Mouse (Mus musculus) stomach, postnatal 0 days (tissue): ENCODE measurements around the gene Ankrd39. TPM values are rescaled to one million over a fixed set of nuclear protein-coding genes. Genes with fewer than 3 reads are reported as not detected.
A peak's percentile ranks its signal among the peaks of the same experiment; 100 is the strongest.

Experiments used
- ATAC-seq: fragments of 200-750 bp; cut with Nextera tagmentation; 2 replicates; pipeline ENCODE4 v1.8.0; 2017; ENCODE audit not compliant: low FRiP score, low TSS enrichment
- DNase-seq: peaks from one replicate; pipeline ENCODE4 v3.0.0-alpha.2; 2016; ENCODE audit warnings: low spot score
- H3K27ac ChIP-seq: fragments of 300-500 bp; sonication (generic); replicated peaks from 2 replicates; pipeline ENCODE4 v1.5.1; 2014; ENCODE audit warnings: mild to moderate bottlenecking, control low read depth
- H3K27me3 ChIP-seq: fragments of 300-500 bp; sonication (generic); 2 replicates; pipeline ENCODE4 v1.6.1; 2014; ENCODE audit warnings: low read length; ENCODE audit not compliant: control insufficient read depth, insufficient read depth
- H3K36me3 ChIP-seq: fragments of 300-500 bp; sonication (generic); 2 replicates; pipeline ENCODE4 v1.6.1; 2014; ENCODE audit warnings: low read length, mixed read lengths; ENCODE audit not compliant: control insufficient read depth, insufficient read depth
- H3K4me1 ChIP-seq: fragments of 300-500 bp; sonication (generic); replicated peaks from 2 replicates; pipeline ENCODE4 v1.6.1; 2014; ENCODE audit warnings: antibody characterized with exemption; ENCODE audit not compliant: control insufficient read depth, insufficient read depth
- H3K4me2 ChIP-seq: fragments of 300-500 bp; sonication (generic); replicated peaks from 2 replicates; pipeline ENCODE4 v1.6.1; 2014; ENCODE audit warnings: low read depth, mild to moderate bottlenecking, control low read depth, moderate library complexity
- H3K4me3 ChIP-seq: fragments of 300-500 bp; sonication (generic); 2 replicates; pipeline ENCODE4 v1.5.1; 2014; ENCODE audit warnings: low read depth, low read length, control low read depth
- H3K9ac ChIP-seq: fragments of 300-500 bp; sonication (generic); 2 replicates; pipeline ENCODE4 v1.6.1; 2014; ENCODE audit warnings: mild to moderate bottlenecking, low read length, control low read depth, mixed read lengths
- H3K9me3 ChIP-seq: fragments of 300-500 bp; sonication (generic); 2 replicates; pipeline ENCODE4 v1.6.1; 2016; ENCODE audit warnings: low read length; ENCODE audit not compliant: control insufficient read depth
- CTCF ChIP-seq: IDR thresholded peaks from 2 replicates; pipeline ENCODE4 v1.5.1; 2016; ENCODE audit warnings: antibody characterized with exemption, low read depth, mild to moderate bottlenecking, moderate library complexity
- EP300 ChIP-seq: optimal IDR thresholded peaks from 2 replicates; pipeline ENCODE3; 2016; ENCODE audit warnings: antibody characterized with exemption
- WGBS: fragments of 180-500 bp; shearing (Covaris S2); extraction: QIAGEN DNeasy Blood & Tissue Kit; methylation state at CpG from one replicate; pipeline ENCODE4 v1.1.7; 2014; 5-methylcytosine and 5-hydroxymethylcytosine counted together
- polyA plus RNA-seq: library from polyadenylated mRNA; unstranded; fragments of >200 nt; fragmentation: Nextera tagmentation; extraction: Ambion mirVana; gene quantifications from 2 replicates; pipeline ENCODE4 v1.2.1, GENCODE M21; 2015

Ankrd39 gene
- polyA plus RNA-seq, 1 experiment from 2014 or later = 19.5 TPM

DNA sequence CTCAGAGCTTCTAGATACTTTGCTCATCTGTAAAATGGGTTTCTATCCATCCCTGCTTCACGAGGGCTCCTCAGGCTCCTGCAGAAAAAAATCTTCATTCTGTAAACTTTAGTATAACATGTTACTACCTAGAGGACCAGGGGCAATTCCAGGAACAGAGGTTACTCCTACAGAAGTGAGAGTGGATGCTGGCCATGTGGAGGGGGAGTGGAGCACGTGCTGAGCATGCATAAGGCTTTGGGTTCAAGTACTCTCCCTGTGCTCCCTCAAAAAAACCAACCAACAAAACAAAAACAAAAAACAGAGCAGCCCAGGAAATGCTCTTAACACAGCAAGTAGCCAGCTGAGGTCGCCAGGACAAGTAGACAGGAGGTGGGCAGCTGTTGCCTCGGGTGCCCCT, 16.4 kb upstream of the Ankrd39 start:
- H3K4me3 ChIP-seq = no peak overlapping the region

DNA sequence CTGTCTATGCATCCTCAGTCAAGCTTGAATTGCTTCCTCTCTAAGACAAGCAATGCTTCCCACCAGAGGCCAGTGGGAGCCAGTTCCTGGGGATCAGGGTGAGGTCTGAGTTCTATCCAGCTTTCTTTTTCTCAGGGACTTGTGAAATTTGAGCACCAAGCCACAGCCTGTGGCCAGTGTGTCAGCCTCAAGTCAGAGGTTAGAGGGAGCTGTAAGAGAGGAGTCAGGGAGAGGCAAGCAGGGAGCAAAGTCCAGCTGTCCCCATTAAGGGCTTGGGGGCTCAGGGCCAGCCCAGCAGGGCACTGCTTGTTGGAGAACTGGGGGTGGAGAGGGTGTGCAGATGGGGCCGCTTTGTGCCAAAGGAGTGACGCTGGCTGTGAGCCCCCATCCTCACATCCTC, 16.0 kb upstream of the Ankrd39 start:
- H3K27me3 ChIP-seq = no peaks in the 10 kb centered on the region
- no peak overlapping the region for H3K27ac ChIP-seq
- no peak overlapping the region for H3K9ac ChIP-seq
- H3K9me3 ChIP-seq = no peaks in the 10 kb centered on the region
- no peaks in the 10 kb centered on the region; the same call in 1 of the 2 replicates for H3K4me1 ChIP-seq
- TF ChIP-seq CTCF (no peak), EP300 (no peak)
- ATAC-seq = no peak
- WGBS = 84% methylated on average over 2 of the region's 2 CpGs
- H3K4me2 ChIP-seq = no peak overlapping the region
- H3K36me3 ChIP-seq = no peaks in the 10 kb centered on the region
- no peak overlapping the region for H3K4me3 ChIP-seq
- no peak for DNase-seq

More for the DNA sequence above, 16.4 kb upstream of the Ankrd39 start:
- Histone ChIP-seq H3K9me3 (no peaks in the 10 kb centered on the region), H3K27ac (no peak overlapping the region), H3K4me2 (no peak overlapping the region), H3K9ac (no peak overlapping the region), H3K4me1 (peaks cover under 1% of the 10 kb centered on the region; the same call in 1 of the 2 replicates), H3K36me3 (no peaks in the 10 kb centered on the region), H3K27me3 (no peaks in the 10 kb centered on the region)
- no peak for ATAC-seq
- no peak for DNase-seq
- TF ChIP-seq EP300 = no peak
- TF ChIP-seq CTCF = no peak
- 78% methylated on average over 4 of the region's 4 CpGs for WGBS

DNA sequence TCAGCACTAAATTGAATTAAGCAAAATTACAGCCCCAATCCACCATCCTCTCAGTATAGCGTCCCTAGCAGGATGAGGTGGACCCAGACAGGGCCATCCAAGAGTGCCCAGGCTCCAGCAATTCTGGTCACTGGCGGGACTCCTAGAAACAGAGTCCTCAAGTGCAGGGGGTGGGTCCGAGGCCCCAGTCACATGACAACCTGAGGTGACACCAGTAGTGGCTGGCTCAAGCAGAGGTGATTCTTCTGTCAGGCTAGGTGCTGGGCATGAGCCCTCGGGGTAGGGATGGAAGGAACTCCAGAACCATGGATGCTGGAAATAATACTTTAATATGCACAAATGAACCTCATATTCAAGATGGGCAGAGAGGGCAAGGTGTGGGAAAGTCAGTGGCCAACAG, 15.1 kb upstream of the Ankrd39 start:
- H3K36me3 ChIP-seq = no peaks in the 10 kb centered on the region
- DNase-seq (no peak), ATAC-seq (no peak)
- H3K4me2 ChIP-seq = no peak overlapping the region
- no peaks in the 10 kb centered on the region for H3K27me3 ChIP-seq
- no peaks in the 10 kb centered on the region for H3K4me1 ChIP-seq
- H3K9me3 ChIP-seq = no peaks in the 10 kb centered on the region
- H3K4me3 ChIP-seq = no peak overlapping the region
- no peak overlapping the region for H3K9ac ChIP-seq
- no peak overlapping the region for H3K27ac ChIP-seq
- TF ChIP-seq CTCF (no peak), EP300 (no peak)
- 82% methylated on average over 4 of the region's 4 CpGs for WGBS

DNA sequence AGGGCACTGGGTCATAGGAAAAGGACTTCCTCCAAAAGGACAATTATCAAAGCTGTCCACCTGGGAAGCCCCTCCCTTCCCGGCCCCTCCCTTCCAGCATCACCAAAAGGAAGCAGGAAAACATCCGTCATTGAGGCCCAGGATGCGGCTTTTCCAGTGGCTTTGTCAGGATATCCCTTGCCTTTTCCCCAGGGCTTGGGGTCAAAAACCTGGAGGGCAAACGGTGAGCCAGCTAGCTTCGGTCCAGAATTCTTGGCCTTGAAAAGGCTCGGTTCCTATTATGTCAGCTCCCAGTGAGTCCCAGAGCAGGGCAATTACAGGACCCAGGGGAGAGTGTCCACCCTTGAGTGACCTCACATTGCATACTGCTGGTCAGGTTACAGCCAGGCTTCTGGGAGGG, 13.7 kb upstream of the Ankrd39 start:
- WGBS = 59% methylated on average over 6 of the region's 6 CpGs
- Histone ChIP-seq H3K9me3 (no peaks in the 10 kb centered on the region), H3K27ac (no peak overlapping the region), H3K4me2 (no peak overlapping the region), H3K36me3 (no peaks in the 10 kb centered on the region), H3K4me1 (peaks cover under 1% of the 10 kb centered on the region), H3K27me3 (no peaks in the 10 kb centered on the region), H3K9ac (no peak overlapping the region), H3K4me3 (no peak overlapping the region)
- no peak for TF ChIP-seq EP300
- TF ChIP-seq CTCF = no peak
- DNase-seq (no peak), ATAC-seq (no peak)

DNA sequence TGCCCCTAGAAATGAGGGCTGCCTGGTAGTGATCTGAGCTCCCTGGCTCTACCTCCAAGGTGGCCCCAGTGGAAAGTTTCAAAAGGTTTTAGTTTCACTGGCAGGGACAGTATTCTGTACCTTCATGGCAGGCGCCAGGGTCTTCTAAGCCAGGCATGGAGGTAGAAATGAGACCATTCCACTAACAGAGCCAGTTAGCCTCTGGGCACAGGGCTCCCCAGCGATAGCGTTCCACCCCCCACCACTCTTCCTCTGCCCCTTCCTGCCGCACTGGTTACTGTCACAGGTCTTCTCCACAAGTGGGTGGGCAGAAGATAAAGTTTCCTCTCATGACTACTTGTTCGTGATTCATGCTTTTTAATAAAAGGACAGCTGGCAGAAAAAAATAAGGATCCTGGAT, 12.6 kb upstream of the Ankrd39 start:
- no peak overlapping the region for H3K9ac ChIP-seq
- H3K4me1 ChIP-seq = peaks cover 8% of the 10 kb centered on the region
- no peaks in the 10 kb centered on the region for H3K27me3 ChIP-seq
- no peak overlapping the region for H3K4me2 ChIP-seq
- TF ChIP-seq EP300 (no peak), CTCF (no peak)
- DNase-seq (no peak), ATAC-seq (no peak)
- H3K36me3 ChIP-seq = no peaks in the 10 kb centered on the region
- no peaks in the 10 kb centered on the region for H3K9me3 ChIP-seq
- H3K27ac ChIP-seq = no peak overlapping the region
- 78% methylated on average over 5 of the region's 5 CpGs for WGBS
- no peak overlapping the region for H3K4me3 ChIP-seq

DNA sequence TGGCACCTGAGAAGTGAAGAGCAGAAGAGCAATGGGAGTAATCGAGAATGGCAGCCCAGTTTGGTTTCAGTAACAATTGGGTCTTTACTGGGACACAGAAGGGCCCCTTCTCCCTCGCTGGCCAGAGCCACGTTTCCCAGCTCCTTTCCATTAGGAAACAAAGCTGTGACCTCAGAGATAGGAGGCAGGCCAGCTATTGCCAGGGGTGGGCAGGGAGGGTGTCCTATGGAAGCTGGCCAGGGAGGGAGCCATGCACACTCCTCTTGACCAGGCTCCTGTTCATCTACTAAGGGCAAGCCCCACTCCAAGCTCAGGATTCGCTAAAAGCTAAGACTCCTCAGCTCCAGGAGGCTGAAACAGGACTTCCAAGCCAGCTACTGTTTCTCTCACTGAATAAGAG, 12.0 kb upstream of the Ankrd39 start:
- H3K4me1 ChIP-seq = peaks cover 8% of the 10 kb centered on the region
- peak overlapping the region; percentile 97; the same call in 1 of the 2 replicates for H3K9ac ChIP-seq
- TF ChIP-seq EP300 (no peak), CTCF (no peak)
- ATAC-seq = no peak
- 37% methylated on average over 4 of the region's 4 CpGs for WGBS
- H3K27ac ChIP-seq = no peak overlapping the region
- no peak for DNase-seq
- no peaks in the 10 kb centered on the region for H3K9me3 ChIP-seq
- H3K27me3 ChIP-seq = no peaks in the 10 kb centered on the region
- H3K4me2 ChIP-seq = peak overlapping the region; percentile 83
- peak overlapping the region; percentile 87 for H3K4me3 ChIP-seq
- 0 out of 2 replicates have a peak, but pooled peaks cover 3% of the 10 kb centered on the region for H3K36me3 ChIP-seq
